Mouse (Mus musculus) hindlimb bud, embryonic 11.5 days (tissue): ENCODE results near the gene Tm9sf1.

ENCODE experiments used
- DNase-seq: peaks from one replicate; pipeline ENCODE4 v3.0.0-alpha.2; 2012; ENCODE audit warnings: low read depth, low spot score; ENCODE audit errors: extremely low spot score

The Tm9sf1 gene

DNA sequence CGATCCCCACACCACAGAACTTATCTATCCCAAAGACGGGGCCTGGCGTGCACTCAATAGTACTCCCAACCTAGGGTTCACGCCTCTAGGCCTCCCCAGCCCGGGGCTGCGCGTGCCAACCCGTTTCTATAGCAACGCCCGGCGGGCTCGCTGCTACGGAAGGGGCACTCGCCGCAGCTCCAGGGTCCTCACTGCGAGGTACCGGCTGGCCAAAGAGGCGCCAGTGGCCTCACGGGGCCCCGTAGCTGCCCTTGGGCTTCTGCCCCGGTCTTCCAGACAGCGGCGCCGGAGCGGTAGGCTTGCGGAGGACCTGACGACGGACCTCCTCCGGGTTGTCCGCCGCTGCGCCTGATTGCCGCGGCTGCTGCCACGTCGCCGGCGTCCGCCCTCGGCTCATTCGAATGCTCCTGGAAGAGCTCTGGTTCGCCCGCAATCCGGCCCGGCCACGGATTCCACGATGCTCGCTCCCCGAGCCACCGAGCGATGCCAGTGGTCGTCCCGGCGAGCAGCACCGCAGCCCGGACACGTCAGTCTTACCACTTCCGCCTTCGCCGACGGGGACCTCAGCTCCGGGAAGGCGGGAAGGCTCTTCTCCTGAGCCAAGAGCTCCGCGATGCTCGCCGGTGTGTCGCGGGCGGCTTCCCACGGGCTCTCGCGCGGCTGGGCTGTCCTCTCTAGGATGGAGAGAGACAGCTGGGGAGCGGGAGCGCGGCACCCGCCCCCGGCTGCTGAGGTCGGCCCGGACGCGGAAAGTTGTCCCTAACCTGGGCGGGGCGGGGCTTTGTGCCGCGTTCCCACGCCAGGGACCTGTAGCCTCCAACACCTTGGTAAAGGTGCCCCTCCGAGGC, at the start of gene Tm9sf1:
Gene Tm9sf1, minus strand, starts transcription at position 747 of the 848 bp plus-strand sequence.
- DNase-seq, result no peak

GRCm38 (mm10) chr14:55689433-55689832, 45.8 kb upstream of the Tm9sf1 start:
- no peak for DNase-seq

DNA sequence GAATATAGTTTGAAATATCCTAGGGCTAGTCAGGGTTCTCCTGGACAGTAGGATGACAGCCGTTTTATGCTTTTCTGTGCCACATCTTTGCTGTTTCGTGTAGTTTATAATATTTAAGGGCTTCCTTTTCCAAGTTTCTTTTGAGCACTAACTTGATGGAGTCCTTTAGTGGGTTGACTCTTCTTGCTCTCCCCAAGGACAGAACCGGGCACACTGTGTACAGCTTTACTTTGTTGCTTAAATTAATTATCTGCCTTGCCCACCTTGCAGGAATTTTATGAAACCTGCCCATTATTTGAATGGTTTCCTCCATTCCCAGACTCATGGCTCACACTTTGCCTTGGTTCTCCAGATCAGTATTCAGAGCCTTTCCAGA, 38.5 kb upstream of the Tm9sf1 start:
- DNase-seq, result no peak

DNA sequence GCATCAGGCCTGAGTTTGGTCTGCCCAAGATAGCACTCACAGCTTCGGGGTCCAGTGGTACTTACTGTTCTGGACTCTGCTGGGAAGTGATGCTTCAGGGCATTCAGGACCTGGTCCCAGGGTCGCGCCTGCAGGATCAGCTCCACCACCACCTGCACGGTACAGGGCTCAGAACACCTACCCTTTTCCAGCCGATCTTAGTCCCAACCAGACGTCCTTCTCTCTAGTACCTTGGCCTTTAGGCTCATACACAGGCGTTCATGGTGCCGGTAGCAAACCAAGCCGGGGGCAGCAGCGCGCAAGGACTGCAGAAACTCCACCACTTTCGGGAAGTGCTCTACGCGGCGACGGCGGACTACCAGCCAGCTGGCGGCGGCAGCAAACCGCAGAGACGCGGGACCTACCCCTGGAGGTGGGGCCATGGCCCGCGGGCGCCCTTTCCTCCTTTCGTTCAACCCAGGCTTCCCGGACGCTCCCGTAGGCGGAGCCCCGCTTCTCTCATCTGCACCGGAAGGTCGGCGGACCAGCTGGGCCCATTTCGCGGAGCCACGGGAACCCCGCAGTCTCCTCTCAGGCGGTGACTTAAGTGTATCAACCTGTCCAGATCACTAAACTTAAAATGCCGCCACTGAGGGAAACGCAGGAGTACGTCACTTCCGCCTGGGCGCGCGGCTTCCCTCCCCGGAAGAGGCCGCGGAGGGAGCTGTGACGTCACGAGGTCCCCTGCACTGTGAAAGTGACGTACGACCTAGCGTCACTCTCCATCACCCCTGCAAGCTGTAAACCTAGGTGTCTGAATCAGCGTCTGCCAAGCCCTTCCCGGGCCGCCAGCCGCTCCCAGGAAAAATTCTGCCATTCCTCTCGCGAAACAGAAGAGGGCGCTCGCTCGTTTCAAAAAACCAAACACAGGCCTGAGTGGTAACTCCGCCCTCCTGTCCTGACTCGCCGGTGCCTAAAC, 37.8 kb upstream of the Tm9sf1 start, which contains the start of gene Tinf2:
Gene Tinf2, minus strand, starts transcription at position 661 of the 958 bp plus-strand sequence.
- peak; percentile 94 for DNase-seq

GRCm38 (mm10) chr14:55677615-55678014, 34.0 kb upstream of the Tm9sf1 start:
- no peak for DNase-seq

- DNase-seq, result no peak
These were observed 29.1 kb upstream of the Tm9sf1 start for GRCm38 (mm10) chr14:55672741-55673060.

- peak; percentile 91 for DNase-seq
These were observed 28.5 kb upstream of the Tm9sf1 start, which contains the start of the genes Gmpr2 and Nedd8 for GRCm38 (mm10) chr14:55671833-55672740. Gmpr2 (plus strand) TSS chr14:55671941. Nedd8 (minus strand) TSS chr14:55672124.

GRCm38 (mm10) chr14:55671486-55671832, 27.9 kb upstream of the Tm9sf1 start:
- DNase-seq, result no peak

DNA sequence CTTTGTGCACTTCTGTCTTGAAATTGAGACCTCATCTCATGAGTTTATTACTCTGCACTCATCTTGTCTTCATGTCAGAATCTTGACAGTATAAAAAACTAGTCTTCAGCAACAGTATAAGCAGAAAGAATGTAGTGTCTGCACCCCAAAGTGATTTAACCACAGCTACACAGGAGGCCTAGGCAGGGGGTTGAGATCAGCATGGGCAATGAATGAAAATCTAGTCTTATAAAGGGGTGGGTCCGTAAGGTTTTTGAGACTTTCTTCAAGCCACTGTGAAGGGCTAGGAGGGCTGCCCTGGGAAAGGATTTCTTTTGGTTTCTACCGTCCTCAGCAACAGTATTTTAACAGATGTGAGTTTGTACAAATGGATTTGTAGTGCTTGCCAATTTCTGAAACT, 17.0 kb upstream of the Tm9sf1 start:
- DNase-seq, result no peak

DNA sequence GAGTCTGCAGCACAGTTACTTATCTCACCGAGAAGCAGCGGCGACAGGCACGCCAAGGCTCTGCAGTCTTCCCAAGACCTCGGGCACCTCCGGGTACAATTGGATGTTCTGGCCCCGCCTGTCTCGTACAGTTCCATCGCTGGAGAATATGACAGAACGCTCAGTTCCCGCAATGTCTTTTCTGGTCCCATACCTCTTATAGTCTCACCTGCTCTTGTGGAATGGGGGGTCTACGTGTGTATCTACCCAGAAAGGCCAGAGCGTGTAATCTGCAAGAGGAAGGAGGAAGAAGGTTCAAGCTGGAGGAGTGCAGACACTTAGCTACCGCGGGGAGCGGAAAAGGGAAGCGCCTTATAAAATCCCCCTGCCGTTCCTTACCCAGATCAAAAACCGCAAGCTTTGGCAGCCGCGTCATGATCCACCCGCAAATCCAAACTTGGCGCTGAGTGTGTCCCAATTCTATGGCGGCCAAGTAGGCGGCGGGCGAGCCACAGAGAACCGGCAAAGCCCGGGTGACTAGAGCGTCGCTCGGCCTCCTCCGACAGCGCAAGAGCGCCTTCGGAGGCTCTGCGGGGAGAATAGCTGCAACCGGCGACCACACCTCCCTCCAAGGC, 16.5 kb upstream of the Tm9sf1 start, which contains the start of gene Mdp1:
Gene Mdp1, minus strand, starts transcription at position 549 of the 614 bp plus-strand sequence.
- DNase-seq, result no peak

GRCm38 (mm10) chr14:55658011-55658410, 14.4 kb upstream of the Tm9sf1 start:
- DNase-seq, result no peak

- DNase-seq, result no peak
These were observed 13.3 kb upstream of the Tm9sf1 start for GRCm38 (mm10) chr14:55656935-55657334.

GRCm38 (mm10) chr14:55651528-55651927, 7.9 kb upstream of the Tm9sf1 start:
- no peak for DNase-seq

- no peak for DNase-seq
These were observed 6.3 kb upstream of the Tm9sf1 start, which contains the start of gene Tssk4 for GRCm38 (mm10) chr14:55649884-55650283. Tssk4 (plus strand) TSS chr14:55650184.

DNA sequence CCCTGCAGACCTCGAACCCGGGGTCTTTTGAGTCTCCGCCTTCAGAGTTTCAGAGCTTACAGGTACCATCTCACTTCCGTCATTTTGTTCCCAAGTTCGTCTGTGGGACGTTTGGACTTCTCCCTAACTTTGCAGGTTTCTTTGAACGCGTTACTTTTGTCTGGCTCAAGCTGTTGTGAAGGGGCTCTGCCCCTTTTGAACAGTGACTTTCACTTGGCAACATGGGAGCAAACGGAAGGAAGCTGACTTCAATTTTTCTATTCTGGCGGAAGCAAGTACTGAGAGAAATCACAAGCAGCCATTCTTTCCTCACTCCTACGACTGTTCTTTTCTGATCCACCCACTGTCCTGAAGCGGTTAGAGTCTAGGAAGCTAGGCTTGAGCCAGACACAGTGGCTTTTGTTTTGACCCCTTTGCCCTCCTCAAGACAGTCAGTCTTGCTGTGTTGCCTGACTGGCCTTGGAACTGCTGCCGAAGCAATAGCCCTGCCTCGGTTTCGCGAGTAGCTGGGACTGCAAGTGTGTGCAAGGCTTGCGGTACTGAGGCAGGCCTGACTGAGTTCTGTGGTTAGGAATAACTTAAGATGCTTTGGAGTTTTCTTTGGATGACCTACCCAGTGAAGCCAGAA, 769 bp upstream of the Tm9sf1 start:
- no peak for DNase-seq

GRCm38 (mm10) chr14:55642679-55643059, 937 bp downstream of the Tm9sf1 start:
- DNase-seq, result no peak

GRCm38 (mm10) chr14:55641291-55641690, 2.3 kb downstream of the Tm9sf1 start:
- DNase-seq, result no peak

- no peak for DNase-seq
These were observed 2.8 kb downstream of the Tm9sf1 start for GRCm38 (mm10) chr14:55640816-55641215.

DNA sequence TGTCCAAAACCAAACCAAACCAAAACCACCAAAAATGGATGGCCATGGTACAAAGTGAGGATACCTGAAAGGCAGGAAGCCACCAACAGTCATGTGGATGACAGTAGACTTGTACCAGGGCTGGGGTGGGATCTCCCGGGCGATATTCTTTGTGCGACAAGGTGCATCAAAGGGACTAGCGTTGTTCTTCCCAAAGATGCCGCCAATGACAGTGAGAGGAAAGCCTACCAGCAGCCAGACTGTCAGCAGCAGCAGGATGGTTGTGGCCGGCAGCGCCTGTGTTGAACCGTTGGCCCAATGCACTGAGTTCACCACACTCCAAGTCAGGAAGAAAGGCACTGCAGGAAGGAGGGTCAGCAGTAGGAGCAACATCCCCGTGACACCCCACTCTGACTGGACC, 5.8 kb downstream of the Tm9sf1 start, which contains the start of gene Gm49378:
Gene Gm49378, minus strand, starts transcription at position 101 of the 400 bp plus-strand sequence.
- no peak for DNase-seq
